Mouse (Mus musculus) forebrain, postnatal 0 days (tissue): ENCODE results near the gene Kctd19. TPM values are rescaled to one million over a fixed set of nuclear protein-coding genes. Genes with fewer than 3 reads are reported as not detected.

Experiments
- ATAC-seq: fragments of 200-750 bp; cut with Nextera tagmentation; 2 replicates; pipeline ENCODE4 v1.8.0; 2017; ENCODE audit warnings: mild to moderate bottlenecking, moderate library complexity
- DNase-seq: peaks from one replicate; pipeline ENCODE4 v3.0.0-alpha.2; 2015
- H3K27ac ChIP-seq: fragments of 300-500 bp; sonication (generic); 2 replicates; pipeline ENCODE4 v1.5.1; 2014; ENCODE audit warnings: low read depth, mild to moderate bottlenecking, antibody characterized with exemption, low read length, moderate library complexity, mixed read lengths
- H3K27me3 ChIP-seq: fragments of 300-500 bp; sonication (generic); 2 replicates; pipeline ENCODE4 v1.6.1; 2014; ENCODE audit warnings: mild to moderate bottlenecking, low read length, mixed read lengths; ENCODE audit not compliant: insufficient read depth
- H3K36me3 ChIP-seq: fragments of 300-500 bp; sonication (generic); 2 replicates; pipeline ENCODE4 v1.6.1; 2014; ENCODE audit warnings: mild to moderate bottlenecking, moderate library complexity; ENCODE audit not compliant: insufficient read depth
- H3K4me1 ChIP-seq: fragments of 300-500 bp; sonication (generic); 2 replicates; pipeline ENCODE4 v1.6.1; 2014; ENCODE audit warnings: antibody characterized with exemption; ENCODE audit not compliant: insufficient read depth
- H3K4me2 ChIP-seq: fragments of 300-500 bp; sonication (generic); 2 replicates; pipeline ENCODE4 v1.6.1; 2014; ENCODE audit warnings: low read depth, mild to moderate bottlenecking, moderate library complexity
- H3K4me3 ChIP-seq: fragments of 300-500 bp; sonication (generic); 2 replicates; pipeline ENCODE4 v1.5.1; 2014; ENCODE audit warnings: low read depth, low read length, mixed read lengths
- H3K9ac ChIP-seq: fragments of 300-500 bp; sonication (generic); 2 replicates; pipeline ENCODE4 v1.6.1; 2014; ENCODE audit warnings: mild to moderate bottlenecking
- H3K9me3 ChIP-seq: fragments of 300-500 bp; sonication (generic); 2 replicates; pipeline ENCODE4 v1.6.1; 2016; ENCODE audit warnings: low read length
- CTCF ChIP-seq: sonication (generic); IDR thresholded peaks from 2 replicates; pipeline ENCODE4 v1.5.1; 2016; ENCODE audit warnings: antibody characterized with exemption, control low read depth, low read depth
- WGBS: fragments of 180-500 bp; shearing (Covaris S2); extraction: QIAGEN DNeasy Blood & Tissue Kit; methylation state at CpG from one replicate; pipeline ENCODE4 v1.1.7; 2014; 5-methylcytosine and 5-hydroxymethylcytosine counted together
- polyA plus RNA-seq: library from polyadenylated mRNA; unstranded; fragments of >200 nt; fragmentation: Nextera tagmentation; extraction: Ambion mirVana; gene quantifications from 2 replicates; pipeline ENCODE4 v1.2.1, GENCODE M21; 2015
- total RNA-seq: library from RNA; depleted of rRNA; stranded (reverse); fragments of >200 nt; gene quantifications from 2 replicates; pipeline ENCODE4 v1.2.3, GENCODE M21; 2014

Kctd19 gene
- total and polyA plus RNA-seq, 2 experiments from 2014 or later, result 0.10 to 0.19 TPM

DNA sequence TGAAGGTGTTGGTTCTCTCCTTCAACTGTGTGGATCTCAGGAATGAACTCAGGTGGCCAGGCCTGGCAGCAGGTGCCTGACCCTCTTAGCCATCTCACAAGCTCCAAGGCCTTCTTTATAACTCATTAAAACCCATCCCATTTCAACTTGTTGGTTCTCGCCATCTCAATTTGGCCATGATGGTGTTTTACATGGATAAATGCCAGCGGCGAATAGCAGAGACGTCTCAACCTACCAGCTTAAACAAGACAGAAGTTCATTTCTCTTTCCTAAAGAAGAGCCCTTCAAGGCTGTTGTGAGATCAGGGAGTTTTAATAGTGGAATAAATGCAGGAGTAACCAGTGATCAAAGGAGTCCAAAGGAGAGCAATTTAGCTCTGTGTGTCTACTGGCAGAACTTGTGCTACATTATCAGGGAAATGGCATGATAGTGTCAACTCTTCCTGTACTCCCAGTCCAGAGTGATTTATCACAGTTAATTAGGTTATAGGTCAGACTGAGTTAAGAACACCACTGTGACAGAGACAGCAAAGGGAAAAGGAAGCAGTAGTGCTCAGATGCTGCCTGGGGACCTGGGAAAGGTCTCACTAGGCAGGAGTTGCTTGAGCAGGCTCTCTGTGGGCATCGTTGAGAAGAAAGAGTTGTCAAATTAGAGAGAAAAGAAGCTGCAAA is 23.9 kb upstream of the Kctd19 start:
- Histone ChIP-seq H3K9me3 (no peaks in the 10 kb centered on the region), H3K4me1 (0 out of 2 replicates have a peak, but pooled peaks cover 10% of the 10 kb centered on the region), H3K36me3 (no peaks in the 10 kb centered on the region), H3K27ac (no peak overlapping the region), H3K4me2 (no peak overlapping the region), H3K4me3 (no peak overlapping the region), H3K27me3 (no peaks in the 10 kb centered on the region), H3K9ac (no peak overlapping the region)
- ATAC-seq, result no peak
- DNase-seq, result no peak
- 84% methylated on average over 5 of the region's 5 CpGs for WGBS
- TF ChIP-seq CTCF, result no peak

DNA sequence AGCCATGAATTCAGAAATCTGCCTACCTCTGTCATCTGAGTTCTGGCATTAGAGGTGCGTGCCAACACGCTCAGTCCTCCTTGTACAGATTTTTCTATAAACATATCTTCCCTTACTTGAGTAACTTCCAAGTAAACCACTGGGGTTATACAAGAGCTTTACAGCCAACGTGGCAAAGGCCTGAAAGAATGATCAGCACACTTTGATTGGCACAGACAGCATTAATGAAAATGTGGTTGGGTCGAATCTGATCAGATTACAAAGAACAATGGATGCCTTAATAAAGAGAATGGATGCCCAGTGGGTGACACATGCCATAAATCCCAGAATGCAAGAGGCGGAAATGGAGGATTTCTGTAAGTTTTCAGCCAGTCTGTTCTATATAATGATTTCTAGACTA is 22.9 kb upstream of the Kctd19 start:
- TF ChIP-seq CTCF, result no peak

DNA sequence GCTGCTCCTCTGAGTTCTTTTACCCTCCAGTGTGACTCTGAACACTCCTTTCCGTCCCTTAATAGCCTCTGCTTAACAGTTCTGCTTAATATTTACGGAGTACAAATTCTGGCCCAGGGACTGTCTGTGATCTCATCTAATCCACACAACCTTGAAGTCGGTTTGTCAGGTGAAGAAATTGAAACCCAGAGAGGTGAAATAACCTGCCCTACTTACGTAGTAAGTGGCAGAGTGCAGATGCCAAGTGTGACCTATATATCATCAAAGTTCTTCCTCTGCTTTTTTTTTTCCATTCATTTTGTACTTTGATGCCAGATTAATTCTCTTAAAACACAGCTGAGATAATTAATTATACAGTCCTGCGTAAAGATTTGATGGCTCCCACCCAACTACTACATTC is 20.8 kb upstream of the Kctd19 start:
- Histone ChIP-seq H3K27me3 (no peaks in the 10 kb centered on the region), H3K36me3 (no peaks in the 10 kb centered on the region), H3K4me2 (no peak overlapping the region), H3K9ac (no peak overlapping the region), H3K4me3 (no peak overlapping the region), H3K4me1 (0 out of 2 replicates have a peak, but pooled peaks cover 10% of the 10 kb centered on the region), H3K9me3 (no peaks in the 10 kb centered on the region), H3K27ac (no peak overlapping the region)
- TF ChIP-seq CTCF, result no peak
- DNase-seq (no peak), ATAC-seq (no peak)
- WGBS, result 45% methylated on average over 5 of the region's 5 CpGs

More for the DNA sequence above, 22.9 kb upstream of the Kctd19 start:
- Histone ChIP-seq H3K9me3 (no peaks in the 10 kb centered on the region), H3K27ac (no peak overlapping the region), H3K4me3 (no peak overlapping the region), H3K9ac (no peak overlapping the region), H3K4me1 (0 out of 2 replicates have a peak, but pooled peaks cover 10% of the 10 kb centered on the region), H3K27me3 (no peaks in the 10 kb centered on the region), H3K36me3 (no peaks in the 10 kb centered on the region), H3K4me2 (no peak overlapping the region)
- WGBS, result 70% methylated on average over 5 of the region's 5 CpGs
- ATAC-seq (no peak), DNase-seq (no peak)

DNA sequence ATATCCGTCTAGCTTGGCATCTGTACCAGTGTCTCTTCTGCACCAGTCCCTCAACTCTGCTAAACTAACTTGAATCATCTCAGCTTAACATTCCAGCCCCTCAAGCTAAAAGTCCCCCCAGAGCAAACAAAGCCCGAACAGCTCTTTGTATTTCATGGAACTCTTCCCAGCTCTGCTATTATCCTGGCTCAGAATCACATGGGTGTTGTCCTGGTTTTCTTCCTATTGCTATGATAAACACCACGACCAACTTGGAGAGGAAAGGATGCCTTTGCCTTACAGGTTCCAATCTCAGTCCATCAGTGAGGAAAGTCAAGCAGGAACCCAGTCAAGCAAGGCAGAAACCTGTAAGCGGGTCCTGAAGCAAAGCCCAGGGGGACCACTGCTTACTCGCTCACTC is 20.2 kb upstream of the Kctd19 start:
- Histone ChIP-seq H3K4me1 (0 out of 2 replicates have a peak, but pooled peaks cover 10% of the 10 kb centered on the region), H3K27ac (no peak overlapping the region), H3K4me3 (no peak overlapping the region), H3K27me3 (no peaks in the 10 kb centered on the region), H3K36me3 (no peaks in the 10 kb centered on the region), H3K4me2 (no peak overlapping the region), H3K9ac (no peak overlapping the region), H3K9me3 (no peaks in the 10 kb centered on the region)
- ATAC-seq, result 0 out of 2 replicates have a peak, but pooled peaks have one; percentile 16
- TF ChIP-seq CTCF, result no peak
- 30% methylated on average over 5 of the region's 5 CpGs for WGBS
- DNase-seq, result peak; percentile 33

DNA sequence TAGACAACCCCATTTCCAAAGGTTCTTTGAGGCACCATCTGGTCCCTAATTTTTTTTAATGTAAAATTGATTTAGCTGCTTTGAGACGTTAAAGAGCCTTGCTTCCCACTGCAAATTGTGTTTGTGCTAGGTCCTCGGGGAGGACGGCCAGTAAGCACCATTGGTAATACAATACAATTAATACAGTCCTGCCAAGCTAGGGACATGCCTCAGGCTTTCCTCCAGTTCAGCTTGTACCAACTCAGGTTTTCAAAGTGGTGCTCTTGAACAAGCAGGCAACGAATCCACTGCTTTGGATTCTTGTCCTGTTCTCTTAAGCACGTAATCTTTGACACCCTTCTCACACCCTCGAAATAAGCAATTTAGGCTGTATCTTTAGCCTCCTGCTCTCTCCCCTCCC is 19.7 kb upstream of the Kctd19 start:
- no peak overlapping the region for H3K27ac ChIP-seq

DNA sequence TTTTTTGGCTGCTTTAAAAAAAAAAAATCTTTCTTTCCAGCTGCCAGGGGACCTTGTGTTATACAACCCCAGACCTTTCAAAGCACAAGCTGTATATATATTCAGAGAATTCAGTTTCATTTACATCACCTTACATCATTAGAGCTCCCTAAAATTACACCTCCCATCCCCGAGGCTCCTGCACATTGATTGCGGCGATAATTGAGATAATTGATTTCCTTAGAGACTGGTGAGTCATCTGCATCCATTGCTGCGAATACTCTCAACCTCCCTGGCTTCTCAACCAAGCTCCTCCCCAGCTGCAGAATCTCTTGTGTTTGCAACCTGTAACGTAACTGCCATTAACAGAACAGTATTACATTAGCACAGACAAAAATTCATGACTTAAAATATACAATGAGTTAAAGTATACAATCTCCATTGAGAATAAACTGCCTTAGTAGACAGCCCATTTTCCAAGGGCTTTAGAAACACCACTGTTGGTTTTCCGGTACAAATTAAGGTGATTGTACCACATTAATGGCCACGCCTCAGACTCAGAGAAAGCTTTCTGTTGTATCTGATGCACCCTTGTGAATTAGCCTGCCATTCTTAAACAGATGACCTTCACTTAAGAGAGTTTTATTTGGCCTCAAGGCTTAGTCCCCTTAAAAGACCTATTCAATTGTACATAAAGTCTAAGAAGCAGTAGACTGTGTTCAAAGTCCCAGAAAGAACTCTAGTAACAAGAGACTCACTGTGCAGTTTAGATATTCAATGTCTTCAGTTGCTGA is 18.6 kb upstream of the Kctd19 start:
- no peak for ATAC-seq
- no peak for DNase-seq
- 0 out of 2 replicates have a peak, but pooled peaks cover 10% of the 10 kb centered on the region for H3K4me1 ChIP-seq
- H3K27ac ChIP-seq, result no peak overlapping the region
- no peaks in the 10 kb centered on the region for H3K36me3 ChIP-seq
- 30% methylated on average over 7 of the region's 7 CpGs for WGBS
- H3K9me3 ChIP-seq, result no peaks in the 10 kb centered on the region
- no peaks in the 10 kb centered on the region for H3K27me3 ChIP-seq
- no peak overlapping the region for H3K4me3 ChIP-seq
- no peak overlapping the region for H3K4me2 ChIP-seq
- TF ChIP-seq CTCF, result no peak
- H3K9ac ChIP-seq, result no peak overlapping the region

More for the DNA sequence above, 19.7 kb upstream of the Kctd19 start:
- no peak for TF ChIP-seq CTCF
- no peaks in the 10 kb centered on the region for H3K27me3 ChIP-seq
- H3K9me3 ChIP-seq, result no peaks in the 10 kb centered on the region
- 0 out of 2 replicates have a peak, but pooled peaks cover 10% of the 10 kb centered on the region for H3K4me1 ChIP-seq
- H3K4me2 ChIP-seq, result no peak overlapping the region
- ATAC-seq (no peak), DNase-seq (no peak)
- 17% methylated on average over 6 of the region's 6 CpGs for WGBS
- no peak overlapping the region for H3K9ac ChIP-seq
- no peaks in the 10 kb centered on the region for H3K36me3 ChIP-seq
- H3K4me3 ChIP-seq, result no peak overlapping the region

DNA sequence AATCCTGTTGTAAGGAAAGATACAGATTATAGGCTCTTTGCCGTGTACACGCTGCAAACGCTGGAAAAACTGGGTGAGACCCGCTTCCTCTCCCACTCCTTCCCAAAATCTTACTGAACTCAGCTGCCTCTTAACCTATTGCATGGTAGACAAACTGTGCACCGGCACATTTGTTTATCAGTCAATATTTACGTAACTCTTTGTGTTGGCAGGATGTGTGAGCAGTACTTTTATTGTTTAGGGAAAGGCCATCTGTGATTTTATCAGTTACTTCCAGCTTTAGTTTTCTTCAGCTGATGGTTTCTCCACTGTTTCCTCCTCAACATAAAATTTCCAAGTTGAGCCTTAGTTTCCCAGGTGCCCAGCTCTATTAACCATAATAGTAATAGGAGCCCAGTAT is 13.6 kb upstream of the Kctd19 start:
- Histone ChIP-seq H3K9me3 (no peaks in the 10 kb centered on the region), H3K9ac (no peak overlapping the region), H3K4me1 (no peaks in the 10 kb centered on the region), H3K36me3 (no peaks in the 10 kb centered on the region), H3K27ac (no peak overlapping the region), H3K27me3 (no peaks in the 10 kb centered on the region), H3K4me3 (no peak overlapping the region), H3K4me2 (no peak overlapping the region)
- 78% methylated on average over 6 of the region's 6 CpGs for WGBS
- no peak for TF ChIP-seq CTCF
- no peak for DNase-seq
- no peak for ATAC-seq
